Mouse (Mus musculus): ENCODE data around the gene Nup210l. TPM values are rescaled to one million over a fixed set of nuclear protein-coding genes. Genes with fewer than 3 reads are reported as not detected.

Nup210l gene
- polyA plus RNA-seq, 1 experiment from 2014 or later = 0.20 TPM

GRCm38 (mm10) chr3:90132745-90133144 lies 28.8 kb downstream of the Nup210l start:
- Histone ChIP-seq H3K4me1 (replicated peaks) (no peaks in the 10 kb centered on the region), H3K36me3 (no peaks in the 10 kb centered on the region), H3K4me2 (no peak overlapping the region), H3K9ac (no peak overlapping the region), H3K27ac (no peak overlapping the region), H3K4me3 (no peak overlapping the region), H3K9me3 (replicated peaks) (no peaks in the 10 kb centered on the region), H3K27me3 (no peaks in the 10 kb centered on the region)
- 69% methylated on average over 3 of the region's 3 CpGs for WGBS
- ATAC-seq (replicated peaks; ENCODE audit: insufficient number of reproducible peaks, insufficient read depth, low FRiP score, low read depth) = no peak

GRCm38 (mm10) chr3:90133331-90133730 lies 29.4 kb downstream of the Nup210l start:
- H3K36me3 ChIP-seq = no peaks in the 10 kb centered on the region
- ATAC-seq (replicated peaks; ENCODE audit: insufficient number of reproducible peaks, insufficient read depth, low FRiP score, low read depth) = no peak
- 93% methylated on average over 1 of the region's 1 CpGs for WGBS
- H3K4me3 ChIP-seq = no peak overlapping the region
- H3K9me3 ChIP-seq (replicated peaks) = no peaks in the 10 kb centered on the region
- H3K9ac ChIP-seq = no peak overlapping the region
- H3K4me2 ChIP-seq = no peak overlapping the region
- H3K4me1 ChIP-seq (replicated peaks) = no peaks in the 10 kb centered on the region
- no peak overlapping the region for H3K27ac ChIP-seq
- no peaks in the 10 kb centered on the region for H3K27me3 ChIP-seq

- WGBS = 43% methylated on average over 3 of the region's 3 CpGs
- Histone ChIP-seq H3K9ac (no peak overlapping the region), H3K4me2 (no peak overlapping the region), H3K4me1 (replicated peaks) (no peaks in the 10 kb centered on the region), H3K9me3 (replicated peaks) (no peaks in the 10 kb centered on the region), H3K27ac (no peak overlapping the region), H3K36me3 (no peaks in the 10 kb centered on the region), H3K27me3 (no peaks in the 10 kb centered on the region), H3K4me3 (no peak overlapping the region)
- no peak for ATAC-seq (replicated peaks; ENCODE audit: insufficient number of reproducible peaks, insufficient read depth, low FRiP score, low read depth)
Measured at GRCm38 (mm10) chr3:90134483-90134882, 30.6 kb downstream of the Nup210l start.

- Histone ChIP-seq H3K9ac (no peak overlapping the region), H3K9me3 (replicated peaks) (no peaks in the 10 kb centered on the region), H3K4me1 (replicated peaks) (no peaks in the 10 kb centered on the region), H3K36me3 (no peaks in the 10 kb centered on the region), H3K4me2 (no peak overlapping the region), H3K27me3 (no peaks in the 10 kb centered on the region), H3K27ac (no peak overlapping the region), H3K4me3 (no peak overlapping the region)
- no peak for ATAC-seq (replicated peaks; ENCODE audit: insufficient number of reproducible peaks, insufficient read depth, low FRiP score, low read depth)
- WGBS = 74% methylated on average over 5 of the region's 5 CpGs
Measured at GRCm38 (mm10) chr3:90134993-90135392, 31.1 kb downstream of the Nup210l start.

- H3K4me3 ChIP-seq = no peak overlapping the region
- H3K27me3 ChIP-seq = no peaks in the 10 kb centered on the region
- H3K4me2 ChIP-seq = no peak overlapping the region
- no peaks in the 10 kb centered on the region for H3K9me3 ChIP-seq (replicated peaks)
- WGBS = 36% methylated on average over 13 of the region's 13 CpGs
- H3K4me1 ChIP-seq (replicated peaks) = no peaks in the 10 kb centered on the region
- ATAC-seq (replicated peaks; ENCODE audit: insufficient number of reproducible peaks, insufficient read depth, low FRiP score, low read depth) = no peak
- H3K9ac ChIP-seq = no peak overlapping the region
- H3K36me3 ChIP-seq = no peaks in the 10 kb centered on the region
- no peak overlapping the region for H3K27ac ChIP-seq
Measured at GRCm38 (mm10) chr3:90136660-90137059, 32.7 kb downstream of the Nup210l start.

- Histone ChIP-seq H3K27me3 (no peaks in the 10 kb centered on the region), H3K9me3 (replicated peaks) (no peaks in the 10 kb centered on the region), H3K4me1 (replicated peaks) (no peaks in the 10 kb centered on the region), H3K36me3 (no peaks in the 10 kb centered on the region), H3K9ac (no peak overlapping the region), H3K27ac (no peak overlapping the region), H3K4me3 (no peak overlapping the region), H3K4me2 (no peak overlapping the region)
- WGBS = 83% methylated on average over 1 of the region's 1 CpGs
- no peak for ATAC-seq (replicated peaks; ENCODE audit: insufficient number of reproducible peaks, insufficient read depth, low FRiP score, low read depth)
Measured at GRCm38 (mm10) chr3:90137606-90138005, 33.7 kb downstream of the Nup210l start.

GRCm38 (mm10) chr3:90139962-90140361 lies 36.0 kb downstream of the Nup210l start:
- ATAC-seq (replicated peaks; ENCODE audit: insufficient number of reproducible peaks, insufficient read depth, low FRiP score, low read depth) = no peak
- Histone ChIP-seq H3K27me3 (no peaks in the 10 kb centered on the region), H3K9me3 (replicated peaks) (no peaks in the 10 kb centered on the region), H3K4me2 (no peak overlapping the region), H3K9ac (no peak overlapping the region), H3K27ac (no peak overlapping the region), H3K36me3 (no peaks in the 10 kb centered on the region), H3K4me1 (replicated peaks) (no peaks in the 10 kb centered on the region), H3K4me3 (no peak overlapping the region)
- 88% methylated on average over 3 of the region's 3 CpGs for WGBS

GRCm38 (mm10) chr3:90145461-90145860 lies 41.5 kb downstream of the Nup210l start:
- Histone ChIP-seq H3K27ac (no peak overlapping the region), H3K4me1 (replicated peaks) (no peaks in the 10 kb centered on the region), H3K36me3 (no peaks in the 10 kb centered on the region), H3K4me3 (no peak overlapping the region), H3K27me3 (no peaks in the 10 kb centered on the region), H3K9me3 (replicated peaks) (no peaks in the 10 kb centered on the region), H3K9ac (no peak overlapping the region), H3K4me2 (no peak overlapping the region)
- 63% methylated on average over 3 of the region's 3 CpGs for WGBS
- ATAC-seq (replicated peaks; ENCODE audit: insufficient number of reproducible peaks, insufficient read depth, low FRiP score, low read depth) = no peak

GRCm38 (mm10) chr3:90146651-90147050 lies 42.7 kb downstream of the Nup210l start:
- Histone ChIP-seq H3K36me3 (no peaks in the 10 kb centered on the region), H3K4me3 (no peak overlapping the region), H3K27me3 (no peaks in the 10 kb centered on the region), H3K9me3 (replicated peaks) (no peaks in the 10 kb centered on the region), H3K9ac (no peak overlapping the region), H3K4me2 (no peak overlapping the region), H3K4me1 (replicated peaks) (no peaks in the 10 kb centered on the region), H3K27ac (no peak overlapping the region)
- 75% methylated on average over 1 of the region's 1 CpGs for WGBS
- no peak for ATAC-seq (replicated peaks; ENCODE audit: insufficient number of reproducible peaks, insufficient read depth, low FRiP score, low read depth)

GRCm38 (mm10) chr3:90151086-90151740 lies 47.3 kb downstream of the Nup210l start:
- WGBS = 84% methylated on average over 12 of the region's 12 CpGs
- ATAC-seq (replicated peaks; ENCODE audit: insufficient number of reproducible peaks, insufficient read depth, low FRiP score, low read depth) = no peak

GRCm38 (mm10) chr3:90155996-90156395 lies 52.1 kb downstream of the Nup210l start:
- Histone ChIP-seq H3K36me3 (no peaks in the 10 kb centered on the region), H3K4me3 (no peak overlapping the region), H3K9ac (no peak overlapping the region), H3K27ac (no peak overlapping the region), H3K27me3 (no peaks in the 10 kb centered on the region), H3K4me2 (no peak overlapping the region), H3K9me3 (replicated peaks) (no peaks in the 10 kb centered on the region), H3K4me1 (replicated peaks) (no peaks in the 10 kb centered on the region)
- 50% methylated on average over 5 of the region's 5 CpGs for WGBS
- no peak for ATAC-seq (replicated peaks; ENCODE audit: insufficient number of reproducible peaks, insufficient read depth, low FRiP score, low read depth)

More at GRCm38 (mm10) chr3:90151086-90151740, 47.3 kb downstream of the Nup210l start:
- no peaks in the 10 kb centered on the region for H3K4me1 ChIP-seq (replicated peaks)
- H3K27ac ChIP-seq = no peak overlapping the region
- no peak overlapping the region for H3K4me3 ChIP-seq
- no peak overlapping the region for H3K4me2 ChIP-seq
- H3K36me3 ChIP-seq = no peaks in the 10 kb centered on the region
- H3K9ac ChIP-seq = no peak overlapping the region
- no peaks in the 10 kb centered on the region for H3K27me3 ChIP-seq
- H3K9me3 ChIP-seq (replicated peaks) = no peaks in the 10 kb centered on the region

- Histone ChIP-seq H3K4me3 (no peak overlapping the region), H3K9me3 (replicated peaks) (no peaks in the 10 kb centered on the region), H3K27me3 (no peaks in the 10 kb centered on the region), H3K36me3 (no peaks in the 10 kb centered on the region), H3K27ac (no peak overlapping the region), H3K4me1 (replicated peaks) (no peaks in the 10 kb centered on the region), H3K4me2 (no peak overlapping the region), H3K9ac (no peak overlapping the region)
- no peak for ATAC-seq (replicated peaks; ENCODE audit: insufficient number of reproducible peaks, insufficient read depth, low FRiP score, low read depth)
- WGBS = 78% methylated on average over 9 of the region's 9 CpGs
Measured at GRCm38 (mm10) chr3:90159757-90160156, 55.8 kb downstream of the Nup210l start.

Measured in heart, embryonic 15.5 days (tissue).